Mouse (Mus musculus): ENCODE results near the gene Tssk3. TPM values are rescaled to one million over a fixed set of nuclear protein-coding genes. Genes with fewer than 3 reads are reported as not detected.
"Not testable (repeated sequence)": the region's sequence is repeated elsewhere in the genome, so short reads cannot be mapped to it uniquely, and the experiment has no call there.

Gene Tssk3
- polyA plus RNA-seq, 1 experiment from 2014 or later = not detected

GRCm38 (mm10) chr4:129463097-129464059 lies 27.4 kb downstream of the Tssk3 start:
- 81% methylated on average over 24 of the region's 24 CpGs for WGBS
- H3K27me3 ChIP-seq (replicated peaks) = no peaks in the 10 kb centered on the region
- 0 out of 2 replicates have a peak overlapping the region, but pooled peaks have one; percentile 40 for H3K9ac ChIP-seq
- H3K4me1 ChIP-seq = peaks cover 26% of the 10 kb centered on the region
- no peak for ATAC-seq (ENCODE audit: extremely low read depth, insufficient number of reproducible peaks, low FRiP score, low TSS enrichment)
- peak overlapping the region; percentile 79 for H3K4me2 ChIP-seq
- H3K4me3 ChIP-seq = peak overlapping the region; percentile 23
- H3K9me3 ChIP-seq = no peaks in the 10 kb centered on the region
- H3K36me3 ChIP-seq = peaks cover 53% of the 10 kb centered on the region
- 0 out of 2 replicates have a peak overlapping the region, but pooled peaks have one; percentile 28 for H3K27ac ChIP-seq (replicated peaks)

- peaks cover 40% of the 10 kb centered on the region for H3K36me3 ChIP-seq
- WGBS = 45% methylated on average over 3 of the region's 3 CpGs
- H3K27ac ChIP-seq (replicated peaks) = peak overlapping the region; percentile 74
- peak overlapping the region; percentile 87 for H3K9ac ChIP-seq
- ATAC-seq (ENCODE audit: extremely low read depth, insufficient number of reproducible peaks, low FRiP score, low TSS enrichment) = no peak
- peaks cover 19% of the 10 kb centered on the region for H3K4me1 ChIP-seq
- H3K4me3 ChIP-seq = peak overlapping the region; percentile 81
- H3K27me3 ChIP-seq (replicated peaks) = no peaks in the 10 kb centered on the region
- H3K9me3 ChIP-seq = no peaks in the 10 kb centered on the region
- H3K4me2 ChIP-seq = peak overlapping the region; percentile 79
Measured at GRCm38 (mm10) chr4:129462118-129462517, 28.7 kb downstream of the Tssk3 start.

GRCm38 (mm10) chr4:129461183-129461960 lies 29.4 kb downstream of the Tssk3 start, which contains the start of gene Bsdc1:
Gene Bsdc1, plus strand, starts transcription at chr4:129461581.
- H3K4me1 ChIP-seq = peaks cover 19% of the 10 kb centered on the region
- H3K9ac ChIP-seq = peak within 1 kb of the TSS; percentile 87
- ATAC-seq (ENCODE audit: extremely low read depth, insufficient number of reproducible peaks, low FRiP score, low TSS enrichment) = peak; percentile 99
- H3K4me2 ChIP-seq = peak within 1 kb of the TSS; percentile 83
- H3K36me3 ChIP-seq = peaks cover 33% of the 10 kb centered on the region
- H3K9me3 ChIP-seq = no peaks in the 10 kb centered on the region
- no peaks in the 10 kb centered on the region for H3K27me3 ChIP-seq (replicated peaks)
- peak within 1 kb of the TSS; percentile 92 for H3K27ac ChIP-seq (replicated peaks)
- H3K4me3 ChIP-seq = peak within 1 kb of the TSS; percentile 81
- WGBS = 1% methylated on average over 46 of the region's 46 CpGs

DNA sequence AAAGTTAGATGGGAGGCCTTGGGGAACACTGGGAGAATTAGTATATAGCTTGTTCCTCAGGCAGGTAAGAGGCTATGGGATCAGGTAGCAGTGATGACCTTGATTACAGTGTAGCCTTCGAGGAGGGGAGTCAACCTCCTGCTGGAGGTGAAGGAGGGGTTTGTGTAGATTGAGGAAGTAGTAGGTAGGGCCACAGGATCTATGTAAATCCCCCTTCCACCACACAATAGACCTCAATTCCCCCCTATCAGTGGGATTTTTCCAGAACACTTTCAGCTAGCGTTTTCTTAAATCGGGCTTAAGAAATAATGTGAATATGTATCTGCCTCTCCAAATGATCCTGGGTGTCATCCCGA lies 30.0 kb downstream of the Tssk3 start:
- Histone ChIP-seq H3K9ac (peak overlapping the region; percentile 86), H3K4me1 (peaks cover 19% of the 10 kb centered on the region), H3K4me3 (peak overlapping the region; percentile 81), H3K27me3 (replicated peaks) (0 out of 2 replicates have a peak, but pooled peaks cover 5% of the 10 kb centered on the region), H3K36me3 (peaks cover 27% of the 10 kb centered on the region), H3K27ac (replicated peaks) (peak overlapping the region; percentile 92), H3K9me3 (no peaks in the 10 kb centered on the region), H3K4me2 (peak overlapping the region; percentile 83)
- WGBS = 1% methylated on average over 4 of the region's 4 CpGs
- no peak for ATAC-seq (ENCODE audit: extremely low read depth, insufficient number of reproducible peaks, low FRiP score, low TSS enrichment)

GRCm38 (mm10) chr4:129459726-129460125 lies 31.1 kb downstream of the Tssk3 start:
- Histone ChIP-seq H3K4me3 (no peak overlapping the region), H3K4me2 (no peak overlapping the region), H3K36me3 (peaks cover 16% of the 10 kb centered on the region), H3K27me3 (replicated peaks) (0 out of 2 replicates have a peak, but pooled peaks cover 7% of the 10 kb centered on the region), H3K9me3 (no peaks in the 10 kb centered on the region), H3K9ac (no peak overlapping the region), H3K4me1 (peaks cover 19% of the 10 kb centered on the region), H3K27ac (replicated peaks) (no peak overlapping the region)
- WGBS = 87% methylated on average over 3 of the region's 3 CpGs
- ATAC-seq (ENCODE audit: extremely low read depth, insufficient number of reproducible peaks, low FRiP score, low TSS enrichment) = no peak

DNA sequence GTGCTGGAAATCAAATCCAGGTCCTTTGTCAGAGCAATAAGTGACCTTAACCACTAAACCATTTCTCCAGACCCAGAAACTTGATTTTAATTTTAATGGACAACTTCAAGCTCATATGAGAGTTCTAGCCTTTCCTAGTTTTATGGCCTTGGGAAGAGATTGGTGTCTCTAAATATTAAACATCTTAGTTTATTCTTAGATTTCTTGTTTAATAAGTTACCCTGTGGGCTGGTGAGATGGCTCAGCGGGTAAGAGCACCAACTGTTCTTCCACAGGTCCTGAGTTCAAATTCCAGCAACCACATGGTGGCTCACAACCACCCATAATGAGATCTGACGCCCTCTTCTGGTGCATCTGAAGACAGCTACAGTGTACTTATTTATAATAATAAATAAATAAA lies 33.5 kb downstream of the Tssk3 start:
- not testable (repeated sequence) for H3K9me3 ChIP-seq; H3K4me3 ChIP-seq; H3K36me3 ChIP-seq; H3K9ac ChIP-seq; ATAC-seq (ENCODE audit: extremely low read depth, insufficient number of reproducible peaks, low FRiP score, low TSS enrichment); H3K27ac ChIP-seq (replicated peaks); H3K27me3 ChIP-seq (replicated peaks); H3K4me1 ChIP-seq; H3K4me2 ChIP-seq
- WGBS = 59% methylated on average over 2 of the region's 2 CpGs

GRCm38 (mm10) chr4:129456126-129456525 lies 34.7 kb downstream of the Tssk3 start:
- no peak for ATAC-seq (ENCODE audit: extremely low read depth, insufficient number of reproducible peaks, low FRiP score, low TSS enrichment)
- H3K4me1 ChIP-seq = peaks cover 4% of the 10 kb centered on the region
- 40% methylated on average over 5 of the region's 5 CpGs for WGBS
- H3K4me2 ChIP-seq = no peak overlapping the region
- 0 out of 2 replicates have a peak, but pooled peaks cover 7% of the 10 kb centered on the region for H3K27me3 ChIP-seq (replicated peaks)
- 0 out of 2 replicates have a peak overlapping the region, but pooled peaks have one; percentile 6 for H3K9ac ChIP-seq
- no peak overlapping the region for H3K27ac ChIP-seq (replicated peaks)
- no peaks in the 10 kb centered on the region for H3K36me3 ChIP-seq
- no peak overlapping the region for H3K4me3 ChIP-seq
- H3K9me3 ChIP-seq = no peaks in the 10 kb centered on the region

- WGBS = 2% methylated on average over 5 of the region's 5 CpGs
Measured at GRCm38 (mm10) chr4:129455265-129455664, 35.6 kb downstream of the Tssk3 start.

GRCm38 (mm10) chr4:129451471-129452169 lies 39.2 kb downstream of the Tssk3 start:
- WGBS = 83% methylated on average over 15 of the region's 15 CpGs
- H3K36me3 ChIP-seq = no peaks in the 10 kb centered on the region
- no peak overlapping the region for H3K4me2 ChIP-seq
- H3K27me3 ChIP-seq (replicated peaks) = 0 out of 2 replicates have a peak, but pooled peaks cover 7% of the 10 kb centered on the region
- peaks cover 19% of the 10 kb centered on the region for H3K4me1 ChIP-seq
- no peak overlapping the region for H3K4me3 ChIP-seq
- H3K9ac ChIP-seq = no peak overlapping the region
- no peak overlapping the region for H3K27ac ChIP-seq (replicated peaks)
- no peak for ATAC-seq (ENCODE audit: extremely low read depth, insufficient number of reproducible peaks, low FRiP score, low TSS enrichment)
- no peaks in the 10 kb centered on the region for H3K9me3 ChIP-seq

More at GRCm38 (mm10) chr4:129455265-129455664, 35.6 kb downstream of the Tssk3 start:
- H3K27me3 ChIP-seq (replicated peaks) = 0 out of 2 replicates have a peak, but pooled peaks cover 7% of the 10 kb centered on the region
- no peaks in the 10 kb centered on the region for H3K36me3 ChIP-seq
- H3K4me3 ChIP-seq = no peak overlapping the region
- H3K9ac ChIP-seq = 0 out of 2 replicates have a peak overlapping the region, but pooled peaks have one; percentile 6
- ATAC-seq (ENCODE audit: extremely low read depth, insufficient number of reproducible peaks, low FRiP score, low TSS enrichment) = no peak
- H3K27ac ChIP-seq (replicated peaks) = no peak overlapping the region
- H3K4me2 ChIP-seq = no peak overlapping the region
- H3K4me1 ChIP-seq = no peaks in the 10 kb centered on the region
- no peaks in the 10 kb centered on the region for H3K9me3 ChIP-seq

- H3K4me2 ChIP-seq = no peak overlapping the region
- no peak overlapping the region for H3K4me3 ChIP-seq
- ATAC-seq (ENCODE audit: extremely low read depth, insufficient number of reproducible peaks, low FRiP score, low TSS enrichment) = no peak
- H3K4me1 ChIP-seq = peaks cover 21% of the 10 kb centered on the region
- H3K9me3 ChIP-seq = no peaks in the 10 kb centered on the region
- no peak overlapping the region for H3K27ac ChIP-seq (replicated peaks)
- H3K9ac ChIP-seq = no peak overlapping the region
- no peaks in the 10 kb centered on the region for H3K36me3 ChIP-seq
- 0 out of 2 replicates have a peak, but pooled peaks cover 3% of the 10 kb centered on the region for H3K27me3 ChIP-seq (replicated peaks)
- WGBS = 74% methylated on average over 2 of the region's 2 CpGs
Measured at GRCm38 (mm10) chr4:129450851-129451250, 40.0 kb downstream of the Tssk3 start.
